Mouse (Mus musculus) heart, postnatal 0 days (tissue): ENCODE data around the gene Fam72a.

Experiments
- CTCF ChIP-seq: IDR thresholded peaks from 2 replicates; pipeline ENCODE4 v1.5.1; 2016; ENCODE audit warnings: antibody characterized with exemption, control low read depth, low read depth
- EP300 ChIP-seq: IDR thresholded peaks from 2 replicates; pipeline ENCODE4 v1.6.1; 2016; ENCODE audit warnings: antibody characterized with exemption, low read depth

DNA sequence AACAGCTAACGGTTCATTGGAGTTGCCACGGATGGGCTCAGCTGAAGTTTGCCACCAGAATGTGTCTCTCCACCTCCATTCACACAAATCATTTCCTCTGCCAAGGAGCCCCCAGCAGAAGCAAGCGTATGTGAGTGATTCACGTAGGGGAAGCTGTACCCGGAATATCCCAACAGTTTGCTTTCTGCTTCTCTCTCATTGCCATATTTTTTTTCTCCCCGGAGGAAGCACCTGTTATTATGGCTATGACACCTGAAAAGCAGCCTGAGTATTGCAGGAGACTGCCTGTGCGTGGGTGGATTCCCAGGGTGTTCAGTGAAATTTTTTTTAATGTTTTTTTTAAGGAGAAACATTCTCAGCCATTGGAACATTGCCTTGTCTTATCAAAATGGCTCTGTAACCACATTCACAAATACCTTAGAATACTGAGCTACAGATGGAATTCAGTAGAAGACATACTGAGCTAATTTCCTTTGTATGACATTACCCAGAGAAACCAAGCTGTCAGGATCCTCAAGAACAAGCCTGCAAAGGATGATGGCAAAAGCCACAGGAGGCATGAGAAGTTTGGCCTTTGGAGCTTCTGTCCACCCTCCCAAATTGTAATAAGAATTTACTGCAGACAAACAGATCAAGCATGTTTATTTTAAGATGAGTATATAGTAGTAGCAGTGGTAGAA lies 16.3 kb downstream of the Fam72a start:
- TF ChIP-seq CTCF (no peak), EP300 (no peak)
